Mouse (Mus musculus) stomach, embryonic 16.5 days (tissue): ENCODE data around the gene Lama2. TPM values are rescaled to one million over a fixed set of nuclear protein-coding genes. Genes with fewer than 3 reads are reported as not detected.

Experiments used
- ATAC-seq: fragments of 200-750 bp; cut with Nextera tagmentation; 2 replicates; pipeline ENCODE4 v1.8.0; 2017; ENCODE audit warnings: moderate number of reproducible peaks, moderate TSS enrichment; ENCODE audit not compliant: insufficient read depth, low FRiP score
- H3K27ac ChIP-seq: fragments of 300-500 bp; sonication (generic); 2 replicates; pipeline ENCODE4 v1.5.1; 2014; ENCODE audit warnings: low read length
- H3K27me3 ChIP-seq: fragments of 300-500 bp; sonication (generic); 2 replicates; pipeline ENCODE4 v1.6.1; 2014; ENCODE audit warnings: low read length, control low read depth, mixed read lengths; ENCODE audit not compliant: control insufficient read depth, insufficient read depth
- H3K36me3 ChIP-seq: fragments of 300-500 bp; sonication (generic); 2 replicates; pipeline ENCODE4 v1.6.1; 2014; ENCODE audit warnings: low read length; ENCODE audit not compliant: control insufficient read depth, insufficient read depth
- H3K4me1 ChIP-seq: fragments of 300-500 bp; sonication (generic); 2 replicates; pipeline ENCODE4 v1.6.1; 2014; ENCODE audit warnings: low read length, control low read depth, mixed read lengths; ENCODE audit not compliant: control insufficient read depth, insufficient read depth
- H3K4me2 ChIP-seq: fragments of 300-500 bp; sonication (generic); 2 replicates; pipeline ENCODE4 v1.6.1; 2014; ENCODE audit warnings: low read depth, low read length, mixed read lengths
- H3K4me3 ChIP-seq: fragments of 300-500 bp; sonication (generic); replicated peaks from 2 replicates; pipeline ENCODE4 v1.5.1; 2014; ENCODE audit warnings: mild to moderate bottlenecking, low read length
- H3K9ac ChIP-seq: fragments of 300-500 bp; sonication (generic); 2 replicates; pipeline ENCODE4 v1.6.1; 2014; ENCODE audit warnings: low read length
- H3K9me3 ChIP-seq: fragments of 300-500 bp; sonication (generic); replicated peaks from 2 replicates; pipeline ENCODE4 v1.6.1; 2016; ENCODE audit warnings: low read length, control low read depth; ENCODE audit not compliant: control insufficient read depth
- WGBS: fragments of 180-500 bp; shearing (Covaris S2); extraction: QIAGEN DNeasy Blood & Tissue Kit; methylation state at CpG from one replicate; pipeline ENCODE4 v1.1.7; 2014; 5-methylcytosine and 5-hydroxymethylcytosine counted together
- polyA plus RNA-seq: library from polyadenylated mRNA; unstranded; fragments of >200 nt; fragmentation: Nextera tagmentation; extraction: Ambion mirVana; gene quantifications from 2 replicates; pipeline ENCODE4 v1.2.1, GENCODE M21; 2015

Lama2 gene
- polyA plus RNA-seq, 1 experiment from 2014 or later: 19.9 TPM

- no peak overlapping the region for H3K27ac ChIP-seq
- H3K27me3 ChIP-seq: no peaks in the 10 kb centered on the region
- no peaks in the 10 kb centered on the region for H3K9me3 ChIP-seq
- no peak overlapping the region for H3K4me2 ChIP-seq
- no peak overlapping the region for H3K9ac ChIP-seq
- H3K4me3 ChIP-seq: no peak overlapping the region
- 45% methylated on average over 3 of the region's 3 CpGs for WGBS
- 0 out of 2 replicates have a peak, but pooled peaks cover 2% of the 10 kb centered on the region for H3K4me1 ChIP-seq
- no peaks in the 10 kb centered on the region for H3K36me3 ChIP-seq
- no peak for ATAC-seq
These were observed 314.3 kb downstream of the Lama2 start for GRCm38 (mm10) chr10:27305301-27305700.

DNA sequence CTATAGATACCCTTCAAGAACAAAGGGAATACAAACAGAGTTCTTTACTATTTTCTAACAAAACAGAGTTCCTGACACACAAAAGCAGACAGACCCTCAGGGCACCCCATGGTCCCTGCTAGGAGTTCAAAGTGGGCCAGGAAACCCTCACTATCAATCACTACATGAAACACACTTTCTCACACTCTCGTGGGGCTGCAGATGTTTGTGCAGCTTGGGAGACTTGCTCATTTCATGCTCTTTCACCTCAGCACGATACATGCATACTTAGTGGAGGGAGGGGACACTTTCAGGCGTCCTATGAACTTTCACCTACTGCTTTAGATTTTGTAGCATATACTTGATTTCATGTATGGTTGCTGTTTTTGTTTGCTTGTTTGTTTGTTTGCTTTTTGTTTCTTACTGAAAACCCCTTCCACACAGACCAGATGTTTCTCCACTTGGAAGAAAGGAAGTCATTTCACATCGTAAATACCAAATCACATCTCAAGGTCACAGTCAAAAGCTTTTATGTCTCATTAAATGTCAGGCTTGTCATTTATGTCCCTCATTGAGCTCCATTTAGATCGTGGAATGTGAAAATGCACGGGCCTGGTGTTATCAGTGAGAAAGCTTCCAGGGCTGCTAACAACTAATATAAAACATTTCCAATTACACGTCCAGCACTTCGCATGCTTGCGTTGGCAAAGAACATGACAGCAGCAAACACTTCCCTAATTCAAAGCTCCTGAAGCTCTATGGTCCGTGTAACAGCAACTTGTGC, 334.3 kb downstream of the Lama2 start:
- 45% methylated on average over 10 of the region's 10 CpGs for WGBS
- no peak for ATAC-seq

DNA sequence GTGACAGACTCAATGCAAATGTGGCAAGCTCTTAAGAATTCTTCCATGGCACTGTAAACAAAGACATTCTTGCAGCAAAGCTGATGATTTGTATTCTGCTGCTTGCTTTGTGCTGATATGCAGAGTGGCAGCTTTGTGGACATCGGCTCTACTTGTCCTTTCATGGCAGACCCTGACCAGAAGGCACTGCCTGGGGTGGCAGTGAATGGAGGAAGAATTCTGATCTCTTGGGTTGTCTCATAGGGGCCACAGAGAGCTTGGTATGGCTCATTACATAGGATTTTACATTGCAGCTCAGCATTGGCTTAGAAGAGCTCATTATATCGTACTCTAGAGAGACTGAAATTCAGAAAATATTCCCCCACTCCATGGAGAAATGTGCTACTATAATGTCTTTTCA, 352.1 kb downstream of the Lama2 start:
- no peak for ATAC-seq

More for the DNA sequence above, 334.3 kb downstream of the Lama2 start:
- Histone ChIP-seq H3K36me3 (no peaks in the 10 kb centered on the region), H3K4me1 (no peaks in the 10 kb centered on the region), H3K4me2 (no peak overlapping the region), H3K4me3 (no peak overlapping the region), H3K27ac (no peak overlapping the region), H3K27me3 (no peaks in the 10 kb centered on the region), H3K9ac (no peak overlapping the region), H3K9me3 (no peaks in the 10 kb centered on the region)

DNA sequence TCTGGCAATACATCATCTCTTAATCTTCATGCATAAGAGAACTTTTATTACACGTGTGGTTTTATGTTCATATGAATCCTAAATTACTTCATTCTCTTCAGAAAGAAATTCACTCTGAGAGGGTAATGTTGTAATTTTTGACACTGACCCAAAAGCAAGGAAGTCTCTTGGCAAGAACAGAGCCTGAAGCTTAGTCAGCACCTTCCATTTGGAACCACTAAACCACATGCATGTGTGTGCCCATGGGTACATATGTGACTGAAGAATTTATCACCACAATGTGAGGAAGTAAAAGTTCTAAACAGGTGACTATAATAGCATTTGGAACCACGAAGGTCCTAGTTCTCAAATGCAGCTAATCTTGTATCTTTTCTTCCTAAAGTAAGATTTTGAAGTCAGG, 353.7 kb downstream of the Lama2 start:
- Histone ChIP-seq H3K36me3 (no peaks in the 10 kb centered on the region), H3K4me3 (no peak overlapping the region), H3K27me3 (no peaks in the 10 kb centered on the region), H3K9ac (no peak overlapping the region), H3K4me2 (no peak overlapping the region), H3K9me3 (no peaks in the 10 kb centered on the region), H3K27ac (no peak overlapping the region), H3K4me1 (no peaks in the 10 kb centered on the region)
- WGBS: 52% methylated on average over 2 of the region's 2 CpGs
- ATAC-seq: no peak

More for the DNA sequence above, 352.1 kb downstream of the Lama2 start:
- WGBS: 78% methylated on average over 2 of the region's 2 CpGs
- Histone ChIP-seq H3K27ac (no peak overlapping the region), H3K9me3 (no peaks in the 10 kb centered on the region), H3K36me3 (no peaks in the 10 kb centered on the region), H3K4me2 (no peak overlapping the region), H3K9ac (no peak overlapping the region), H3K4me1 (no peaks in the 10 kb centered on the region), H3K27me3 (no peaks in the 10 kb centered on the region), H3K4me3 (no peak overlapping the region)

- 55% methylated on average over 2 of the region's 2 CpGs for WGBS
- H3K9ac ChIP-seq: no peak overlapping the region
- ATAC-seq: no peak
- no peak overlapping the region for H3K4me2 ChIP-seq
- no peak overlapping the region for H3K27ac ChIP-seq
- no peaks in the 10 kb centered on the region for H3K36me3 ChIP-seq
- no peak overlapping the region for H3K4me3 ChIP-seq
- no peaks in the 10 kb centered on the region for H3K27me3 ChIP-seq
- no peaks in the 10 kb centered on the region for H3K4me1 ChIP-seq
- no peaks in the 10 kb centered on the region for H3K9me3 ChIP-seq
These were observed 354.8 kb downstream of the Lama2 start for GRCm38 (mm10) chr10:27264713-27265112.

DNA sequence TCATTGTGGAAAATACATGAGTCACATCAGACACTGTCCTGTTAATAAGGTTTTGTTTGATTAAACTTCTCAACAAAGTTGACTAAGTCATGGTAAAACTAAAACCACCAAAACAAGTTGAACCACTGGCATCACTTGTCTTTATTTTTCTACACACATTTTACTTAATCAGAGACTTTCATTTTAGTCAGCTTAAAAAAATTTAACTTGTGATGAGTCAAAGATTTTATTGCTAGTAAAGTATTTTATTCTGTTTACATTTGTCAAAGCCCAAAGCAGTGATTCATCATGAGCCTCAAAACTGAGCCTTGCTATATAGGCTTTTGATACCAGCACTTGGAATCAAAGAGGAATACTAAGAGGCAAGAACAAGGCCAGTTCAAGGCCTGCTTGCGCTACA, 369.8 kb downstream of the Lama2 start:
- Histone ChIP-seq H3K4me3 (no peak overlapping the region), H3K4me2 (no peak overlapping the region), H3K9ac (no peak overlapping the region), H3K36me3 (no peaks in the 10 kb centered on the region), H3K27me3 (no peaks in the 10 kb centered on the region), H3K9me3 (no peaks in the 10 kb centered on the region), H3K27ac (no peak overlapping the region), H3K4me1 (no peaks in the 10 kb centered on the region)
- 96% methylated on average over 1 of the region's 1 CpGs for WGBS
- ATAC-seq: no peak

DNA sequence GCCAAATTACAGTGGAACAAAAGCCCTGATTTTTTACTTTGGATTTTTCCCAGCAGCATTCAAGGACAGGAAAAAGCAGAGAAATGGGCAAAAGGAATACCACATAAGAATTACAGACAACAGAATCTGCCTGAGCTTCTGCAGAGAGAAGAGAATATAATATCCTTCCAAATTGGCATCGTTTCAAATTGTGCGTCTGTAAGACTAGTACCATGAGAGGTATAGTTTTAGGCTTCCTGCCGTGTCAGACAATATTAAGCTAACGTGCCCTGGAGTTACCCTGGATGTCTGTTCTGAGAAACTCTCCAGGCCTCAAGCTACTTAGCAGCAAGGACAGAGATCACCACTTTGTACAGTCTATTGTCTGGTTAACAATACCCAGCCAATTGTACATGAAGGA, 384.8 kb downstream of the Lama2 start:
- Histone ChIP-seq H3K4me3 (no peak overlapping the region), H3K9me3 (no peaks in the 10 kb centered on the region), H3K9ac (no peak overlapping the region), H3K4me1 (no peaks in the 10 kb centered on the region), H3K36me3 (no peaks in the 10 kb centered on the region), H3K27me3 (no peaks in the 10 kb centered on the region), H3K4me2 (no peak overlapping the region), H3K27ac (no peak overlapping the region)
- 48% methylated on average over 4 of the region's 4 CpGs for WGBS
- ATAC-seq: no peak

DNA sequence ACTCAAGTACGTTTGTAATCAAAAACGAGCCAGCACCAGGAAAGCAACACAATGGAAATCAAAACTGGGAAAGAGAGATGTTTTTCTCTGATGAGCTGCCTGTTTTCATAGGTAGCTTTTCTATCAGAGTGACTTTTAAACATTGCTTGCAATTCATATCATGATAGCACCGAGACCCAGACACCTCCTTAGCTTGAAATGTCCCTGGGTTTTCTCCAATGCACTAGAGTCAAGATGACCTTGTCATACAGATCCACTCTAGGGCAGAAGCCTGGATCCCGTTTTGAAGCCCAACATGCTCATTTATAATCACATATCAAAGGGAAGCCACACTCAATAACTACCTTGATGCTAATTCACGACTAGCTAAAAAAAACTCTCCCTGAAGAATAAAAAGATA, 386.0 kb downstream of the Lama2 start:
- no peaks in the 10 kb centered on the region for H3K9me3 ChIP-seq
- no peaks in the 10 kb centered on the region for H3K36me3 ChIP-seq
- H3K27ac ChIP-seq: no peak overlapping the region
- H3K9ac ChIP-seq: no peak overlapping the region
- H3K4me1 ChIP-seq: no peaks in the 10 kb centered on the region
- no peak overlapping the region for H3K4me3 ChIP-seq
- no peaks in the 10 kb centered on the region for H3K27me3 ChIP-seq
- 74% methylated on average over 5 of the region's 5 CpGs for WGBS
- ATAC-seq: no peak
- H3K4me2 ChIP-seq: no peak overlapping the region

DNA sequence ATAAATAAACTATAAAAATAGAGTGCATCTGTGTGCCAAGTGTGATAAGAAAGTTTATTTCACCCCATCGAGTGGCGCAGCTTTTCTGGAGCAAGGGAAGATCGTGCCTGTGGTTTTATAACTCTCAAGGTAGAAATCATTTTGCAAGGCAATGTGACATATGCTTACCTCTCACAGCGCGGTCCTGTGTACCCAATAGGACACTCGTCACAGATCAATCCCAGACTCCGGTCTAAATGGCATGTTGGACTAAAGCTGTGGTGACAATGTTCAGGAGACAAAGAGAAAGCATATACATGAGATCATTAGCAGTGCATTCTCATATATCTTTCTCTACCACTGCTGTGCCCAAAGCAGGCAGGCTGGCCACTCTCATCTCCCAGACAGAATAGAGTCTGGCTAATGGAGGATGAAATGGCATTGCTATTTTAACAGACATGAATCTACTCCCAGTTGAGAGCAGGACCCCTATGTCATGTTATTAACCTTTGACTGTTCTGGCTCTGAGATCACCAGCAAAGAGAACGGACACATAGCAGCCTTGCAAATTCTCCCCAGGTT, 395.7 kb downstream of the Lama2 start:
- H3K4me2 ChIP-seq: no peak overlapping the region
- ATAC-seq: no peak
- H3K4me3 ChIP-seq: no peak overlapping the region
- no peak overlapping the region for H3K9ac ChIP-seq
- no peaks in the 10 kb centered on the region for H3K27me3 ChIP-seq
- no peaks in the 10 kb centered on the region for H3K9me3 ChIP-seq
- WGBS: 57% methylated on average over 8 of the region's 8 CpGs
- no peaks in the 10 kb centered on the region for H3K36me3 ChIP-seq
- no peak overlapping the region for H3K27ac ChIP-seq
- no peaks in the 10 kb centered on the region for H3K4me1 ChIP-seq
